Mouse (Mus musculus) cerebellum, adult 2 months (tissue): Measurements from ENCODE around the gene Cd1d1.
A peak's percentile ranks its signal among the peaks of the same experiment; 100 is the strongest.

ENCODE experiments used
- CTCF ChIP-seq: fragments of 200-500 bp; IDR thresholded peaks from 2 replicates; pipeline ENCODE4 v1.5.1; 2011; ENCODE audit warnings: low read depth, mild to moderate bottlenecking, control low read depth, low read length, moderate library complexity, borderline replicate concordance; ENCODE audit not compliant: insufficient read depth
- POLR2A ChIP-seq: fragments of 200-500 bp; IDR thresholded peaks from 2 replicates; pipeline ENCODE4 v1.6.1; 2011; ENCODE audit warnings: low read length, control low read depth, borderline replicate concordance; ENCODE audit not compliant: insufficient read depth

DNA sequence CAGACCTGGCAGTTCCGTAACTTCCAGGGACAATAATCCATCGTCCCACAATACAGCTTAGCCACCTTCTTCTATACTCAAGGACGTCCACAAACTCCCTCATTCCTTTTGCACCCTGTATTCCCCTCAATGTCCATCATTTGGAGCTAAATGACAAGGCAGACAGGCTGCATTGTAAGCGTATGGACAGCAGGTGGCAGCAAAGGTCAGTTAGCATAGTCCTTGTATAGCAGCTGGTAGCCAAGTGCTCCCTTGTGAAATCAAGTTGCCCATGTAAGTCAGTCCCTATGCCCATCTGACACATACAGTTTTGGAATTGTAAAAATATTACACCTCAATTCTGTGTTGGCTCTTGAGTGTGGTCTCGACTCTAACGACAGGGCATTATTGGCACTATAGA is 31.6 kb upstream of the Cd1d1 start:
- TF ChIP-seq CTCF (peak; percentile 86), POLR2A (no peak)
